Mouse (Mus musculus): ENCODE results near the gene Rere. TPM values are rescaled to one million over a fixed set of nuclear protein-coding genes. Genes with fewer than 3 reads are reported as not detected.

Gene Rere
- 68.8 and 80.6 TPM in 2 replicates for total RNA-seq (2023)

GRCm38 (mm10) chr4:150281018-150281761 lies at the start of gene Rere:
Gene Rere (plus strand): TSS chr4:150281646.

GRCm38 (mm10) chr4:150236521-150237481 lies 44.6 kb upstream of the Rere start, which contains the start of gene Eno1:
Gene Eno1 (plus strand): TSS chr4:150236721.

GRCm38 (mm10) chr4:150651390-150652277 lies 370.2 kb downstream of the Rere start, which contains the start of gene Slc45a1:
Gene Slc45a1 (minus strand): TSS chr4:150652174.

Other genes with a start within 250 kb of the Rere start
- gene Gpr157, start 194.3 kb upstream of the Rere start, total RNA-seq (2023) = 5.5 and 6.9 TPM in 2 replicates
- gene Slc2a5, start 162.4 kb upstream of the Rere start, total RNA-seq (2023) = not detected in 2 replicates
- gene Slc2a7, start 132.7 kb upstream of the Rere start, total RNA-seq (2023) = not detected in 2 replicates
- gene Car6, start 80.3 kb upstream of the Rere start, total RNA-seq (2023) = not detected in 2 replicates
- 308 and 317 TPM in 2 replicates for gene Eno1, start 44.9 kb upstream of the Rere start, total RNA-seq (2023)